Mouse (Mus musculus): ENCODE results near the gene Meis1. TPM values are rescaled to one million over a fixed set of nuclear protein-coding genes. Genes with fewer than 3 reads are reported as not detected.

The Meis1 gene
- polyA plus RNA-seq, 1 experiment, result not detected

DNA sequence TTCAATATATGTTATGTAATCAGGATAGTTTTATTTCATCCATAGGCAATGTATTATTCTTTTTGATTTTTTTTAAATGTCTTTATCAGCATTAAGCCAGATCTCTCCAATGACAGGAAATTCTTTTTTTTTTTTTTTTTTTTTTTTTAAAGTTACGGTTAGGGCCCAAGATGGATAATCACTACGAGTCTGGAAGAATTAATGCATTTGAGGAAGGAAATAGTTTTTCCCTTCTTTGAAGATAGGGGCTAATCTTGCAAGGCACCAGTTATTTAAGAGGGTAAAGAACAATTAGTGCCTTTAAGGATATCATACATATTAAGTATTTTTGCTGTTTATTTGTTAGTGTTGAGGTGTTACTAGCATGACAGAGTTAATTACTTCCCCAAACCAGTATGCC, 121.5 kb downstream of the Meis1 start:
- Histone ChIP-seq H3K27ac (ENCODE audit: insufficient read depth, low read depth, low read length) (no peak overlapping the region), H3K4me1 (ENCODE audit: control insufficient read depth, insufficient read depth, low read length) (no peaks in the 10 kb centered on the region), H3K4me3 (ENCODE audit: insufficient read depth, low read depth, low read length) (no peak overlapping the region)
- 88% methylated on average over 2 of the region's 2 CpGs for WGBS
- TF ChIP-seq CTCF (IDR thresholded peaks at IDR 0.05; ENCODE audit: insufficient read depth, low read depth, low read length) (no peak), POLR2A (IDR thresholded peaks at IDR 0.05; ENCODE audit: insufficient read depth, low read depth, low read length) (no peak)

DNA sequence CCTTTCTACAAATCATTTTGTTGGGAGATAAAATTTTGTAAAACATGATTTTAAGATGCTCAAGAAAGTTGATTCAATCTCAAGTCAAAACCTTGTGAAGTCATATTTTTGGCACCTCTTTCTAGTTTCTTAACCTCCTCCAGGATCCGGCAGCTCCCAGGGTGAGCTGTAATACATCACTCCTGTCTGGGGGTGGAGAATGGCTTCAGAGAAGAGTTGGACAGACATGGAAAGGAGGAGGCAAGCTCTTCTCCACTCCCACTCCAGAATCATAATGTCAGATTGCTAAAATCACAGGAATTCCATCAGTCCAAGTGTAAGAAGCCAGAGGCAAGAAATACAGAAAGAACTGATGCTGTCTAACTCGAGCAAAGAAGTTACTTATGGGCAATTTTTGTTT, 126.3 kb downstream of the Meis1 start:
- H3K4me1 ChIP-seq (ENCODE audit: control insufficient read depth, insufficient read depth, low read length), result no peaks in the 10 kb centered on the region
- 50% methylated on average over 2 of the region's 2 CpGs for WGBS
- no peak overlapping the region for H3K27ac ChIP-seq (ENCODE audit: insufficient read depth, low read depth, low read length)
- no peak overlapping the region for H3K4me3 ChIP-seq (ENCODE audit: insufficient read depth, low read depth, low read length)
- TF ChIP-seq CTCF (IDR thresholded peaks at IDR 0.05; ENCODE audit: insufficient read depth, low read depth, low read length) (no peak), POLR2A (IDR thresholded peaks at IDR 0.05; ENCODE audit: insufficient read depth, low read depth, low read length) (no peak)

DNA sequence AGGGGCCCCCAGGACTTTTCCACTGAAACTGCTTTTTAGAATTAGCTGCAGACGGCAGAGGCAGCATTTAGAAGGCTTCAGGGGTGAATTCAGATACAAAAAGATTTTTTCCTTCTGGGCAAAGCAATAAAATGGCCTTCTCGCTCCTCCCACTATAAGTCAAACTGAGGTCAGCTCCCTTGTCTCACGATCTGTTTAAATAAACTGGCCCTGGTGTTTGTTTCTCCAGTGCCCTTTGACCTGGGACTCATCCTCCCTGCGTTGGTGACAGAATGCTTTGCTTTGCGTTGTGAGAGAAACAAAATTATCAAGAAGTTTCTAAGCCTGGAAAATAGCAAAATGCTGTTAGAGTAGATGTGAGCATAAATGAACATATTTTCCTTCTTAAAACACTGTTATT, 129.6 kb downstream of the Meis1 start:
- 77% methylated on average over 5 of the region's 5 CpGs for WGBS
- no peaks in the 10 kb centered on the region for H3K4me1 ChIP-seq (ENCODE audit: control insufficient read depth, insufficient read depth, low read length)
- H3K4me3 ChIP-seq (ENCODE audit: insufficient read depth, low read depth, low read length), result no peak overlapping the region
- TF ChIP-seq POLR2A (IDR thresholded peaks at IDR 0.05; ENCODE audit: insufficient read depth, low read depth, low read length) (no peak), CTCF (IDR thresholded peaks at IDR 0.05; ENCODE audit: insufficient read depth, low read depth, low read length) (no peak)
- H3K27ac ChIP-seq (ENCODE audit: insufficient read depth, low read depth, low read length), result no peak overlapping the region

DNA sequence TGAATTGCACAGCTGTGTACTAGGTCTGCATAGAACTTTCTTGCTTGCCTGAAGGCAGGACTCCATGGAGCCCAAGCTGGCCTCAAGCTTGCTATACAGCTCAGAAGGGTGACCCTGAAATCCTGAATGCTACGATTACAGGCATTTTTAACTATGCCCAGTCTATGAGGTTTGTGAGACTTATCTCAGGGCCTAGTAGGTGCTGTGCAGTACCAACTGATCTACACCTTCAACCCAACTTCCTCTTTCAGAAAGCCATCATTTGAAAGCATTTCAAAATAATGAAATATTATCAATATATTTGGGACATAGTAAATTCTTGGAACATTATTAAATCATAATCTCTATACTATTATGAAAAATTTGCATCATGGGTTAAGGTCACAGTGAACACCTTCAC, 130.1 kb downstream of the Meis1 start:
- H3K27ac ChIP-seq (ENCODE audit: insufficient read depth, low read depth, low read length), result no peak overlapping the region
- 88% methylated on average over 1 of the region's 1 CpGs for WGBS
- no peaks in the 10 kb centered on the region for H3K4me1 ChIP-seq (ENCODE audit: control insufficient read depth, insufficient read depth, low read length)
- no peak overlapping the region for H3K4me3 ChIP-seq (ENCODE audit: insufficient read depth, low read depth, low read length)
- TF ChIP-seq CTCF (IDR thresholded peaks at IDR 0.05; ENCODE audit: insufficient read depth, low read depth, low read length) (no peak), POLR2A (IDR thresholded peaks at IDR 0.05; ENCODE audit: insufficient read depth, low read depth, low read length) (no peak)

DNA sequence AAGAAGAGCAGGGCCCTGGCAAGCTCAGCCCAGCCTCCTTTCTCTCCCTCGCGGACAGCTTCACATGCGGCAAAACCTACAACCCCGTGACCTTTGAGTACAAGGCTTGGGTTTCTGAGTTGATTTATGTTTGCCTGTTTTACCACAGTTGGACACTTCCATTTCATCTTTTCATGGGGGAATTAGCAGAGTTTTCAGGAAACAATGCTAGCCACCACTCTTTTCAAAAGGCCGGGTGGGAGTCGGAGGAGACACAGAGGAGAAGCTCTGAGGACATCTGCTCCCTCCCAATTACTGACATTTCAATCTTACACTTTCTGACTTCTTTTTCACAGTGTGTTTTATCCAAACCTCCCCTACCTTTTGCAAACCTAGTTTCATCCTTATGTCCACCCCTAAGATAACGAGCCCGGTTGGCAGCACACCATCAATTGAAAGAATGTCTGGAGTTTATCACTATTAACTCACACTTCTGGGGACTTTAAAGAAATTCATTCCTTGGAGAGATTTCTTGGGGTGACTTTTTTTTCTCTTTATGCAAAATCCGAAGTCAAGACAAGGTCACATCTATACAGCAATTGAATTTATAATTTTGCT, 133.0 kb downstream of the Meis1 start:
- Histone ChIP-seq H3K4me1 (ENCODE audit: control insufficient read depth, insufficient read depth, low read length) (no peaks in the 10 kb centered on the region), H3K27ac (ENCODE audit: insufficient read depth, low read depth, low read length) (no peak overlapping the region), H3K4me3 (ENCODE audit: insufficient read depth, low read depth, low read length) (no peak overlapping the region)
- TF ChIP-seq POLR2A (IDR thresholded peaks at IDR 0.05; ENCODE audit: insufficient read depth, low read depth, low read length), result no peak
- TF ChIP-seq CTCF (IDR thresholded peaks at IDR 0.05; ENCODE audit: insufficient read depth, low read depth, low read length), result no peak
- 75% methylated on average over 9 of the region's 9 CpGs for WGBS

DNA sequence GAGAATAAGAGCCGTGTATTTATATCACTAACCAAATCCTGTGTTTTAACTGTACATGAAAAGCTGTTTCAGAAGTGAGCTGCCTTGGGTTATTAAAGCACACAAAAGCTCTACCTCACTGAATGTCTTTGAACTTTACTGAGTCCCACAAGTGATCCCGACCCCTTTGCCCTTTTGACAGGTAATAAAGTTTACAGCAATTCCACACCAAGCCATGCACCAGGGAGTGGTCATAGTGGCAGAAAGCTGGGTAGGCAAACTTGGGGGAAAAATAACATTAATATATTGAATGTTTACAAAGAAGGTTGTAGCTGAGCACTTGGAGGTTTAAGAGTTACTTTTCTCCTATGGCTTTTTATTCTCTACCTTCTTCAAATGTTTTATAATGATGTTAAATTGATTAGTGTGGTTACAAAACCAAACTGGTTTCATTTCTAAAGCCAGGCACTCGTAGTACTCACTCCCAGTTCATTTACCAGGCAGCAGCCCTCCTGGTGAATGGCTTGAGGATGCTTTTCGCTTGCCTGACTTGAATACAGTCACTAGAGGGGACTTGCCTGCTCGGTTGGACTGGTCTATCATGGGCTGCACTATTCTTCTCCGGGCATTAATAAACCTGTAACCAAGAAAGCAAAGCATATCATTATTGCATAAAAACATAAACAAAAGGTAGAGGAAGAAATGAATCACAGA, 133.6 kb downstream of the Meis1 start:
- Histone ChIP-seq H3K27ac (ENCODE audit: insufficient read depth, low read depth, low read length) (no peak overlapping the region), H3K4me3 (ENCODE audit: insufficient read depth, low read depth, low read length) (no peak overlapping the region), H3K4me1 (ENCODE audit: control insufficient read depth, insufficient read depth, low read length) (no peaks in the 10 kb centered on the region)
- TF ChIP-seq CTCF (IDR thresholded peaks at IDR 0.05; ENCODE audit: insufficient read depth, low read depth, low read length) (no peak), POLR2A (IDR thresholded peaks at IDR 0.05; ENCODE audit: insufficient read depth, low read depth, low read length) (no peak)
- 65% methylated on average over 6 of the region's 6 CpGs for WGBS

DNA sequence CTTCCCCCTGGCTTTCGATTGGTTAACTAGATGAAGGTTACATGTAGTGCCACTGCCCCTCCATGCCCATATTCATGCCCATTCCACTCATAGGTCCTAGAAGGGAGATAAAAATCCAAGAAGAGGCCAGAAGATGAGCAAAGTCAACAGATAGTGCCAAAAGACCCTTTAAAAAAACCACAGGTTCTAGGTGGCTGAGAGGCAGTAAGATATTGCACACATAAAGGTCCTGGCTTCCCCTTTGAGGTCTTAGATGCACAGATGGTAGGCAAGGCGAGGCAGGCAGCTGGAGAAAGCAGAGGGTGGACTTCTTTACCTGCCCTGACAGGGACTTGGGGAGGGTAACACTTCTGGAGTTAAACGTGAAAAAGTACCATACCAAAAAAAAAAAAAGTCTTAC, 134.8 kb downstream of the Meis1 start:
- no peak for TF ChIP-seq POLR2A (IDR thresholded peaks at IDR 0.05; ENCODE audit: insufficient read depth, low read depth, low read length)
- Histone ChIP-seq H3K4me1 (ENCODE audit: control insufficient read depth, insufficient read depth, low read length) (peaks cover 4% of the 10 kb centered on the region; the same call in 1 of the 2 replicates), H3K4me3 (ENCODE audit: insufficient read depth, low read depth, low read length) (no peak overlapping the region), H3K27ac (ENCODE audit: insufficient read depth, low read depth, low read length) (no peak overlapping the region)
- 67% methylated on average over 3 of the region's 3 CpGs for WGBS

DNA sequence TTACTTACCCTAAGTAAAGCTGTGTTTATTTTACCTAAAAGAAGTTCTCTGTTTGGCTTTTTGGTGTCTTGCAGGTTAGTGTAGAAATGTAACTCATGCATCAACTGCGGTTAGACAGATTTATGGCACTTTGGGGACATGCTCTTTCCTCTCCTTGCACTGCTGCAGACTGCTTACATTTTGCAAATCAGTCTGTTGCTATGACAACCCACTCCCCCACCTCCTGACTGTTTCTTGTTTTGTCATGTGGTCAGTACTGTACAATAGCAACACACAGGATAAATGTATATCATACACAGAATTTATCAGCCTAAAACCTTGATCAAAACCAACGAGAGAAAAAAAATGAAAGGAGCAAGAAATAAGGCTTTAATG, 135.3 kb downstream of the Meis1 start:
- Histone ChIP-seq H3K27ac (ENCODE audit: insufficient read depth, low read depth, low read length) (no peak overlapping the region), H3K4me3 (ENCODE audit: insufficient read depth, low read depth, low read length) (no peak overlapping the region), H3K4me1 (ENCODE audit: control insufficient read depth, insufficient read depth, low read length) (peaks cover 4% of the 10 kb centered on the region; the same call in 1 of the 2 replicates)
- TF ChIP-seq POLR2A (IDR thresholded peaks at IDR 0.05; ENCODE audit: insufficient read depth, low read depth, low read length), result no peak
- TF ChIP-seq CTCF (IDR thresholded peaks at IDR 0.05; ENCODE audit: insufficient read depth, low read depth, low read length), result no peak
- 71% methylated on average over 2 of the region's 2 CpGs for WGBS

DNA sequence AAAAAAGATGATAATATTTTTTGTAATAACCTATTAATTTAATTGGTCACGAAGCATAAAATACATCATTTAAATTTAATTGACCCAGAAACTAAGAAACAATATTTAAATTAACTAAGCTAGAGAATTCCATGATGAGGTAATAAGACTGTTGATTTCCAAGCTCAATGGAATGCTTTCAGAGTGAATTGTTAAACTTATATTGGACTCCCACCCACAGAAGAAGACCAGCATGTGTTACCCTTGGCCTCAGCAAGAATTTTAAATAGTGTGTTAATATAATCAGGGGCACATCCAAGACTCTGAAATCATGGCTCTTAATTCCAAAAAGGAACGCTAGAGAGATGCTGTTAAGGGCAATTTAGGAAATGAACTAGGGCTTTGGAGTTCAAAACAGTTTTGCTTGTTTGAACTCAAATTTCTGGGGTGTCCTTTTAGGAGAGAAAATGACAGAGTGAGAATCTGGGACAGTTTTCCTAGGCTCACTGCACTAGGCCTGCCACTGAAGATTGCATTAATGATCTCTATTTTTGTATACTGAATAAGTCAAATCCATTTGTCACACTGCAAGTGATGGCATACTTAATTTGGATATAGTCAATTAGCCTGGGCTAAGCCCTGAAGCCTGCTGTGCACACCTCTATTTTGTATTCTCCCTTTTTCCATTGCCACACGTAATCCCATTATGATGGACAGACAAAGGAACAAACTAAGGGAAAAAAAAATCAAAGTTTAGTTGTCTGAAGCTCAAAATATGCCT, 135.9 kb downstream of the Meis1 start:
- peaks cover 4% of the 10 kb centered on the region; the same call in 1 of the 2 replicates for H3K4me1 ChIP-seq (ENCODE audit: control insufficient read depth, insufficient read depth, low read length)
- 80% methylated on average over 3 of the region's 3 CpGs for WGBS
- no peak overlapping the region for H3K27ac ChIP-seq (ENCODE audit: insufficient read depth, low read depth, low read length)
- no peak overlapping the region for H3K4me3 ChIP-seq (ENCODE audit: insufficient read depth, low read depth, low read length)
- TF ChIP-seq CTCF (IDR thresholded peaks at IDR 0.05; ENCODE audit: insufficient read depth, low read depth, low read length), result no peak
